Mouse (Mus musculus) bone marrow macrophage, adult 2 months (primary cell): ENCODE measurements at regions not wholly inside any gene's neighbourhood (a gene's known extent, or its start where the extent isn't known, plus 50 kb on each side); places are given as distances from the start of the nearest gene placed in this dataset.

Source experiments
- H3K27ac ChIP-seq: 2 replicates; pipeline ENCODE4 v1.5.1; 2012; ENCODE audit warnings: low read depth, low read length; ENCODE audit not compliant: insufficient read depth
- H3K4me1 ChIP-seq: 2 replicates; pipeline ENCODE4 v1.6.1; 2012; ENCODE audit warnings: low read length; ENCODE audit not compliant: control insufficient read depth, insufficient read depth
- H3K4me3 ChIP-seq: 2 replicates; pipeline ENCODE4 v1.5.1; 2012; ENCODE audit warnings: mild to moderate bottlenecking, low read length, moderate library complexity; ENCODE audit not compliant: insufficient read depth
- CTCF ChIP-seq: IDR thresholded peaks from 2 replicates; pipeline ENCODE4 v1.5.1; 2012; ENCODE audit warnings: low read depth, mild to moderate bottlenecking, low read length, moderate library complexity
- POLR2A ChIP-seq: IDR thresholded peaks from 2 replicates; pipeline ENCODE4 v1.6.1; 2012; ENCODE audit warnings: mild to moderate bottlenecking, low read depth, low read length, borderline replicate concordance

DNA sequence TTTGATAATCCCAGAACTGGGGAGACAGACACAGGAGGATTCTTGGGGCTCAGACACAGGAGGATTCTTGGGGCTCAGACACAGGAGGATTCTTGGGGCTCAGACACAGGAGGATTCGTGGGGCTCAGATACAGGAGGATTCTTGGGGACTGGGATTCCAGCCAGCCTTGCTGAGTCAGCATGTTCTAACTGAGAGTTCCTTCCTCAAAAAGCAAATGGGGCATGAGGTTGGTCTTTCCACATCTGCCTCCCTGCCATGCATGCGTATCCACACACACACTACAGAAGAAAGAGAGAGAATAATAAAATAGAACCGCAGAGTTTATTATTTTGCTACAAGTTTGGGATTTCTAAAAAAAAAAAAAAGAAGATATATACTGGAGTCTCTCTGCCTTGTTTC lies 218.8 kb upstream of the Cxcr4 start:
- Histone ChIP-seq H3K27ac (no peak overlapping the region), H3K4me1 (peaks cover 12% of the 10 kb centered on the region), H3K4me3 (no peak overlapping the region)
- TF ChIP-seq CTCF (no peak), POLR2A (no peak)

DNA sequence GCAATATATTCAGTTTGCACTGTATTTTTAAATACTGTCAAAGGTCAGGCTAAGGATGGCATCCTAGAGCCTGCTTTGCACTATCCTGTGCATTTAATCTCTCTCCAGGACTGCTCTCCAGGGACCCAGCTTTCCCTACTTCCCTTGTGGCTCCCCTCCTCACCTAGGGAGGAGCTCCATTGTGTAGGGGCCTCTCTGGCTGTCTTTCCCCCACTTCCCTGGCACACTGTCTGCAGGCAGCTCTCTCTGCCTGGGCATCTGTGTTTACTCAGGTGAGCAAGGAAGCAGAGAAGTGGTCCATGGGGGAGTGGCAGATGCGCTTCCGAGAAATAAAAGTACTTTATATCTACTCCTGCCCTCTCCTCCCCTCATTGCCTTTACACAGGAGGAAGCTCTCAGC lies 218.0 kb upstream of the Cxcr4 start:
- peaks cover 12% of the 10 kb centered on the region for H3K4me1 ChIP-seq
- TF ChIP-seq CTCF (no peak), POLR2A (no peak)
- no peak overlapping the region for H3K4me3 ChIP-seq
- no peak overlapping the region for H3K27ac ChIP-seq

DNA sequence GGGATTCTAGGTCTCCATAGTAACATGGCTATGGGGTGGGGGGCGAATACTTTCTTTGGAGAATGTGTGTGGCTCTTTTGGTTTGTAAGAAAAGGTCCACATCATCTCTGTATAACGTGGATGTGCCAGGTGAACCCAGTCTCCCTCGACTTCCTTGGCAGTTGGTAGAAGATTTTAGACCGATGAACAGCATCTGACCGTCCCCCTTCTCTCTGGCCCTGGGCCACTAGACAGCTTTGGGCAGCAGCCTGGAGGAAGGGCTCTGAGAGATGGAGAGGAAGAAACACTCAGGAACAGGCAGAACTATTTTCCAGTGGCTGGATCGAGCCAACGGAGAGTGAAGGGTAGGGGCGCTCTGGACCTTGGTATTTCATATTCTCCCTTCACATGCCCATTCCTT lies 217.5 kb upstream of the Cxcr4 start:
- Histone ChIP-seq H3K4me3 (no peak overlapping the region), H3K4me1 (peaks cover 12% of the 10 kb centered on the region), H3K27ac (no peak overlapping the region)
- TF ChIP-seq CTCF (no peak), POLR2A (no peak)

DNA sequence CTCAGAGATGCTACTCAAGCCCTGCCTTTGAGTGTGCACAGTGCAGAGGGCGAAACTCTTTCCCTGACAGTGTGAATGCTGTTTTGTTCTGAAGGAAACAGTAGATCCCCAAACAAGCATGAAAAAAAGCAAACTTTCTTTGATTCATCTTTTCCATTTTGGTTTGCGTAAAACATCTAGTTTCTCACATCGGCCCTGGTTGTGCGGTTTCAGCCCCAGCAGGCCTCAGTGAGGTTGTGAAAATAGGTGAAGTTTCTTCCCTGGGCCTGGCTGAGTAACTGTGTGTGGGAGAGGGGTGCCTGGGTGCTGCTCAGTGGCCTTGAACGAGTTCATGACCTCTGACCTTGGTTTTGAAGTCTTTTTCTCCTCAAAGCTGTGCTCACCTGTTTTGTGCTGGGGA lies 216.5 kb upstream of the Cxcr4 start:
- H3K4me3 ChIP-seq, result no peak overlapping the region

DNA sequence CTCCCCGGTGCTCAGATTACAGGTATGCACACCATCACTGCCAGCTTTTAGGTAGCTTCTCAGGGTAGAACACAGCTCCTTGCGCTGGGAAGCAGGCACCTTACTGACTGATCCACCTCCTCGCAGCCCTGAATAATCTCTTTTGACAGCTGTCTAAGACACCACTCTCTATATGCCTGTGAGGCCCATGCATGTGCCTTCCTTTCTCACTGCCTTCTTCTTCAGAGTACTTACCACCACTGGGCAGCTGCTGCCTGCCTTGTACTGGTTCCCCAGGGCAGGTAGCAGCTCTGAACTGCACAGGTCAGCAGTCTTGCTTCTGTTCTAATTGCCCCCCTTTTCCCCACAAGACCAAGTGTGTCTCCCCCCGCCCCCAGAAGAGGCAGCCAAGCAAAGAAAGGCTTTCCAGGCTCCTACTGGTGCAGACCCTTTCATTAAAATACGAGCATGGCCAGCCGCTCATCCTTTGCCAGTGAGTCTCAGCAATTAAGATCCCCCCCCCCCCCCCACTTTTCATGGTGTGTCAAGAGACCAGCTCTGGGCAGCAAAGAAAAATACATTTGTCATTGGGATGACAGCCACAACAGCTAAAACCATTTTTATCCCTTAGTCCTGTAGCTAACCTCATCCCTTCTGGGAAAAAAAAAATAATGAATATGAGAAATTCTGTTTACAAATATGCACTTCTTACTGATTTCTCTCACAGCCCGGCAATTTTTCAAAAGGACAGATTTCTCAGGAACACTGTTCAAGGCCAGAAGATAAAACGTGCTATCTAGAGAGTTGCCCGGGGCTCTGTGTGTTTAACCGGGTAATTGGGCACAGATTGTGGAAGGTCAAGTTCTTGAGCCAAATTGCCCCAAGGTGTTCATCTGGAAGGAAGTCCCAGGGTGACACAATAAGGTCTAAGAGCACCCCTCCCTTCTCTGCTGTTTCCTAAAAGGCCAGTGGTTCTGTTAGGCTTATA lies 213.9 kb upstream of the Cxcr4 start:
- Histone ChIP-seq H3K27ac (no peak overlapping the region), H3K4me3 (no peak overlapping the region), H3K4me1 (peaks cover 5% of the 10 kb centered on the region)
- TF ChIP-seq CTCF (no peak), POLR2A (no peak)

More for the DNA sequence above, 216.5 kb upstream of the Cxcr4 start:
- no peak overlapping the region for H3K27ac ChIP-seq
- H3K4me1 ChIP-seq, result peaks cover 12% of the 10 kb centered on the region
- TF ChIP-seq POLR2A, result no peak
- TF ChIP-seq CTCF, result no peak

DNA sequence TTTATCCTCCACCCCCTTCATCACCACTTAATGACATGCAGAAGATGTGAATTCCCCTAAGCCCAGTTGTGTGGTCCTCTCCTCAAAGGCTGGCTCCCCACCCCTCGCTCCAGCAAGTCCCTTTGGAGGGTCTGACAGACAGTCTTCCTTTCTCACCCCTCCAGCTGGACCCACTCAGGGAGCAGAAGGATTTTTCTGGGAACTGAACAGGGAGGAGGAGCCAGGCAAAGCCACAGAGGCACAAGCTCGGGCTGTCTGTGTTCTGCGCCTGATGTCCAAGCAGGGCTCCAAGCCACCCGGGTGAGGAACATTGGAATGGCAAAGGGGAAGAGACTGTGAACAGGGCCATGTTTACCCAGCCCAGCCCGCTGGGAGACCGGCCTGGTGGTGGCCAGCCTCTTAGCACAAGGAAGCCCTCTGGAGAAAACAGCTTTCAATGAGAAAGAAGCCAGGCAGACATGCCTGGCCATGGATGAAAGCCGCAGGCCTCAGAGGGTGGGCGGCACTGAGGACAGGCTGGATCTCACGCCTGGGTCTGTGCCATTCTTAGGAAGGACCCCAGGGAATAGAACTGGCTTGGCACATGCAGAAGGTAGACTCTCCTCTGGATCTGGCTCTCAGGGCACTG lies 211.5 kb upstream of the Cxcr4 start:
- TF ChIP-seq POLR2A (no peak), CTCF (no peak)
- H3K4me1 ChIP-seq, result no peaks in the 10 kb centered on the region
- H3K27ac ChIP-seq, result no peak overlapping the region
- no peak overlapping the region for H3K4me3 ChIP-seq

DNA sequence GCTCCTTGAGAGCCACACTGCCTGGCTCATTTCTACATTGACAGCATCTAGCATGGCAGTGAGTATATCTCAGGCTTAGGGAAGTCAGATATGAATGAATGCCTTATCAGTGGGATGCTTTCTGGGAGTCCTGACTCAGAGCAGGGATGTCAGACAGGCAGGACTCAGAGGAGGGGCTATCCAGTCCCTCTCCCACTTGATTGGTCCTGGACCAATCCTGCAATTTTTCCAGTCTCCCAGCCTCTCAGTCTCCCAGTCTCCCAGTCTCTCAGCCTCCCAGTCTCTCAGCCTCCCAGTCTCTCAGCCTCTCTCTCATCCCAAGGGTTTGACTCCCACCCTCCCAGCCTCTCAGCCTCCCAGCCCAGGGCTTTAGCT lies 211.0 kb upstream of the Cxcr4 start:
- H3K27ac ChIP-seq, result no peak overlapping the region
- H3K4me3 ChIP-seq, result no peak overlapping the region
- H3K4me1 ChIP-seq, result no peaks in the 10 kb centered on the region
- TF ChIP-seq POLR2A, result no peak
- no peak for TF ChIP-seq CTCF

DNA sequence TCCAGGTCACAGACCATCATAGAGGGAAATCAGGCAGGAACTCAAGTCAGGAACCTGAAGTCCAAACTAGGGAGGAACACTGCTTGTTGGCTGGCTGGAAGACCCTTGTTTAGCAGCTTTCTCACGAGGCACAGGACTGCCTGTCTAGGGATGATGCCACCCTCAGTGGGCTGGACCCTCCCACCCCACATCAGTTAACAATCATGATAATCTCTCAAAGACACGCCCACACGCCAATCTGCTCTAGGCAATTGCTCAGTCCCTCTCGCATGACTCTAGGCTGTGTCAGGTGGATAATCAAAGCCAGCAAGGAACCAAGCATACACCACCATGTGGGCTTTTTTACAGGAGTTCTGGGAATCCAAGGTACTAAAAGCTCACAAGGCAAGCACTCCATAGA lies 206.6 kb upstream of the Cxcr4 start:
- Histone ChIP-seq H3K4me1 (no peaks in the 10 kb centered on the region), H3K4me3 (no peak overlapping the region), H3K27ac (no peak overlapping the region)
- TF ChIP-seq CTCF (no peak), POLR2A (no peak)

DNA sequence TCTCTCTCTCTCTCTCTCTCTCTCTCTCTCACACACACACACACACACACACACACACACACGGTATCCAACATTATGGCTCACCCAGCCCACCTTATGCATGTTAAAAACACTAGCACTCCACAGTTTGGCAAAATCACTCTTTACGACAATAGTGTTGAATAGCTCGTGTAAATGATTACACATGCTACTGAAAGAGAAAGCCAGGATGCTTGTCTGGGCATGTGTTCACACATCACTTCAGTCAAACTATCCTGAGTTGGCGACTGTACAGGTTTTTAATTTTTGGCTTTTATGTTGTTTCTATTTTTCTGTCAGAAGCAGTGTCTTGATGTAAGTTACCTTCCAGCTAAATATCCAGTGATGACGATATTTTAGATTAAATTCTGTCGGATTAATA lies 203.6 kb upstream of the Cxcr4 start:
- no peak for TF ChIP-seq CTCF
- TF ChIP-seq POLR2A, result no peak
- Histone ChIP-seq H3K4me1 (no peaks in the 10 kb centered on the region), H3K4me3 (no peak overlapping the region)

DNA sequence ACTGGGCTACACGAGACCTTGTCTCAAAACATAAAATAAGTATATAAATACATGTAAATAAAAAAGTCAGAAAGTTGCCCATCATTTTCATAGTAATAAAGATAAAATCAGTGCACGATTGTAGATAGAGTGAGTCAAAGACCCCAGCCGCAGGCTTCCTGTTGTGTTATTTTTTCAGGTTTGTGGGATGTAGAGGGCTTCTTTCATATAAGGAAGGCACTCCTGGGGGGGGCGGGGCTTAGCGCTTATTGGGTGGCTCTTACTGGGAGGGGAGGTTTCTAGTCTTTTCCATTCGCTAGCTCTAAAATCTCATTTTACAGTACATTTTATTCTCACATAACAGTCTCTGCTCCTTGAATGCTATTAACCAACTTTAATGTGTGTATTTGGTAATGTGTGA lies 198.8 kb upstream of the Cxcr4 start:
- TF ChIP-seq CTCF (no peak), POLR2A (no peak)
- H3K4me1 ChIP-seq, result no peaks in the 10 kb centered on the region
- no peak overlapping the region for H3K4me3 ChIP-seq
- no peak overlapping the region for H3K27ac ChIP-seq

More for the DNA sequence above, 203.6 kb upstream of the Cxcr4 start:
- H3K27ac ChIP-seq, result no peak overlapping the region
